Mouse (Mus musculus) bone marrow macrophage, adult 2 months (primary cell): ENCODE measurements around the gene Cdkn2d.

Source experiments
- CTCF ChIP-seq: IDR thresholded peaks from 2 replicates; pipeline ENCODE4 v1.5.1; 2012; ENCODE audit warnings: low read depth, mild to moderate bottlenecking, low read length, moderate library complexity
- POLR2A ChIP-seq: IDR thresholded peaks from 2 replicates; pipeline ENCODE4 v1.6.1; 2012; ENCODE audit warnings: mild to moderate bottlenecking, low read depth, low read length, borderline replicate concordance

DNA sequence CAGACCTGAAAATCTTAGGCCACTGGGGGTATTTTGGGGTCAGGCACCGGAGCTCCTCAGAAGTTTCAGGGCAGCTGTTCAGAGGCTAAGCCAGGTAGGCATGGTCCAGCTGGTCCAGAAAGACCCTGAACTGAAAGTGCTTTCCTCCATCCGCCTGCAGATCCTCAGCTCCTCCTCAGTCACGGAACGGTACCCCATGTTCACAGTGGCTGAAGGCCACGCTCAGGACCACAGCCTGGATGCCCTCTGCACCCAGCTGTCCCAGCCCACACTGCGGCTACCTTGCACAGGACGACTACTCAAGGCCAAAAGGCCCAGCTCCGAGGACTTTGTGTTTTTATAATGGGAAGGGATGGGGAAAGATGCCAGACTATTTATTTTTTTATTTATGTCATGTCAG is 18.1 kb downstream of the Cdkn2d start:
- TF ChIP-seq POLR2A = no peak
- no peak for TF ChIP-seq CTCF
